Mouse (Mus musculus): ENCODE results near the gene Myrf. TPM values are rescaled to one million over a fixed set of nuclear protein-coding genes. Genes with fewer than 3 reads are reported as not detected.

The Myrf gene
- polyA plus RNA-seq, 1 experiment from 2014 or later = 1.5 TPM

GRCm38 (mm10) chr19:10274056-10274455 lies 33.5 kb upstream of the Myrf start:
- WGBS = 43% methylated on average over 5 of the region's 5 CpGs
- peaks cover 33% of the 10 kb centered on the region for H3K27me3 ChIP-seq
- no peak overlapping the region for H3K4me2 ChIP-seq (replicated peaks)
- H3K36me3 ChIP-seq = no peaks in the 10 kb centered on the region
- no peak for ATAC-seq (ENCODE audit: low FRiP score, low read depth)
- H3K4me1 ChIP-seq = peaks cover 48% of the 10 kb centered on the region
- 0 out of 2 replicates have a peak overlapping the region, but pooled peaks have one; percentile 11 for H3K9ac ChIP-seq (replicated peaks)
- no peak overlapping the region for H3K4me3 ChIP-seq
- no peaks in the 10 kb centered on the region for H3K9me3 ChIP-seq
- no peak overlapping the region for H3K27ac ChIP-seq (replicated peaks)

- peak overlapping the region; percentile 34 for H3K4me2 ChIP-seq (replicated peaks)
- WGBS = 37% methylated on average over 11 of the region's 11 CpGs
- H3K9ac ChIP-seq (replicated peaks) = no peak overlapping the region
- H3K27me3 ChIP-seq = peaks cover 20% of the 10 kb centered on the region
- peak; percentile 59 for ATAC-seq (ENCODE audit: low FRiP score, low read depth)
- H3K9me3 ChIP-seq = no peaks in the 10 kb centered on the region
- no peak overlapping the region; the same call in 1 of the 2 replicates for H3K27ac ChIP-seq (replicated peaks)
- no peaks in the 10 kb centered on the region for H3K36me3 ChIP-seq
- no peak overlapping the region for H3K4me3 ChIP-seq
- H3K4me1 ChIP-seq = peaks cover 35% of the 10 kb centered on the region
Observed at GRCm38 (mm10) chr19:10272746-10273145, 32.2 kb upstream of the Myrf start.

- Histone ChIP-seq H3K27me3 (peaks cover 25% of the 10 kb centered on the region), H3K9me3 (no peaks in the 10 kb centered on the region), H3K36me3 (no peaks in the 10 kb centered on the region), H3K27ac (replicated peaks) (no peak overlapping the region), H3K4me3 (no peak overlapping the region), H3K4me1 (peaks cover 32% of the 10 kb centered on the region), H3K4me2 (replicated peaks) (no peak overlapping the region), H3K9ac (replicated peaks) (no peak overlapping the region)
- ATAC-seq (ENCODE audit: low FRiP score, low read depth) = no peak
- 90% methylated on average over 7 of the region's 7 CpGs for WGBS
Observed at GRCm38 (mm10) chr19:10271592-10271991, 31.0 kb upstream of the Myrf start.

GRCm38 (mm10) chr19:10270356-10270755 lies 29.8 kb upstream of the Myrf start:
- H3K4me3 ChIP-seq = no peak overlapping the region
- no peak overlapping the region for H3K9ac ChIP-seq (replicated peaks)
- no peak overlapping the region for H3K4me2 ChIP-seq (replicated peaks)
- H3K27me3 ChIP-seq = peaks cover 18% of the 10 kb centered on the region
- no peaks in the 10 kb centered on the region for H3K9me3 ChIP-seq
- H3K4me1 ChIP-seq = peaks cover 28% of the 10 kb centered on the region
- H3K36me3 ChIP-seq = no peaks in the 10 kb centered on the region
- WGBS = 88% methylated on average over 5 of the region's 5 CpGs
- H3K27ac ChIP-seq (replicated peaks) = no peak overlapping the region
- ATAC-seq (ENCODE audit: low FRiP score, low read depth) = no peak

GRCm38 (mm10) chr19:10268851-10269250 lies 28.3 kb upstream of the Myrf start:
- H3K4me3 ChIP-seq = no peak overlapping the region
- no peak overlapping the region for H3K4me2 ChIP-seq (replicated peaks)
- 83% methylated on average over 15 of the region's 15 CpGs for WGBS
- no peak overlapping the region for H3K27ac ChIP-seq (replicated peaks)
- no peak overlapping the region for H3K9ac ChIP-seq (replicated peaks)
- H3K36me3 ChIP-seq = no peaks in the 10 kb centered on the region
- 0 out of 2 replicates have a peak, but pooled peaks cover 16% of the 10 kb centered on the region for H3K27me3 ChIP-seq
- H3K4me1 ChIP-seq = peaks cover 23% of the 10 kb centered on the region
- H3K9me3 ChIP-seq = no peaks in the 10 kb centered on the region
- no peak for ATAC-seq (ENCODE audit: low FRiP score, low read depth)

- 90% methylated on average over 10 of the region's 10 CpGs for WGBS
- Histone ChIP-seq H3K27ac (replicated peaks) (no peak overlapping the region), H3K9me3 (no peaks in the 10 kb centered on the region), H3K27me3 (peaks cover 20% of the 10 kb centered on the region; the same call in 1 of the 2 replicates), H3K4me2 (replicated peaks) (no peak overlapping the region), H3K36me3 (no peaks in the 10 kb centered on the region), H3K9ac (replicated peaks) (no peak overlapping the region), H3K4me1 (peaks cover 14% of the 10 kb centered on the region), H3K4me3 (no peak overlapping the region)
- ATAC-seq (ENCODE audit: low FRiP score, low read depth) = no peak
Observed at GRCm38 (mm10) chr19:10267953-10268352, 27.4 kb upstream of the Myrf start.

GRCm38 (mm10) chr19:10267057-10267456 lies 26.5 kb upstream of the Myrf start:
- Histone ChIP-seq H3K27me3 (peaks cover 20% of the 10 kb centered on the region; the same call in 1 of the 2 replicates), H3K9ac (replicated peaks) (no peak overlapping the region), H3K36me3 (no peaks in the 10 kb centered on the region), H3K9me3 (no peaks in the 10 kb centered on the region), H3K27ac (replicated peaks) (no peak overlapping the region), H3K4me3 (no peak overlapping the region), H3K4me1 (peaks cover 9% of the 10 kb centered on the region), H3K4me2 (replicated peaks) (no peak overlapping the region)
- ATAC-seq (ENCODE audit: low FRiP score, low read depth) = peak; percentile 20; the same call in 1 of the 2 replicates
- WGBS = 21% methylated on average over 15 of the region's 15 CpGs

GRCm38 (mm10) chr19:10266196-10266850 lies 25.8 kb upstream of the Myrf start:
- Histone ChIP-seq H3K4me3 (no peak overlapping the region), H3K27ac (replicated peaks) (0 out of 2 replicates have a peak overlapping the region, but pooled peaks have one; percentile 25), H3K9me3 (no peaks in the 10 kb centered on the region), H3K27me3 (peaks cover 20% of the 10 kb centered on the region; the same call in 1 of the 2 replicates), H3K4me1 (peaks cover 9% of the 10 kb centered on the region), H3K36me3 (no peaks in the 10 kb centered on the region), H3K9ac (replicated peaks) (no peak overlapping the region), H3K4me2 (replicated peaks) (no peak overlapping the region)
- 29% methylated on average over 14 of the region's 14 CpGs for WGBS
- no peak for ATAC-seq (ENCODE audit: low FRiP score, low read depth)

- peaks cover 7% of the 10 kb centered on the region; the same call in 1 of the 2 replicates for H3K27me3 ChIP-seq
- H3K9me3 ChIP-seq = no peaks in the 10 kb centered on the region
- H3K36me3 ChIP-seq = no peaks in the 10 kb centered on the region
- 73% methylated on average over 7 of the region's 7 CpGs for WGBS
- no peaks in the 10 kb centered on the region for H3K4me1 ChIP-seq
- H3K4me3 ChIP-seq = no peak overlapping the region
- ATAC-seq (ENCODE audit: low FRiP score, low read depth) = no peak
- no peak overlapping the region for H3K9ac ChIP-seq (replicated peaks)
- no peak overlapping the region for H3K27ac ChIP-seq (replicated peaks)
- no peak overlapping the region for H3K4me2 ChIP-seq (replicated peaks)
Observed at GRCm38 (mm10) chr19:10261369-10261768, 20.8 kb upstream of the Myrf start.

- ATAC-seq (ENCODE audit: low FRiP score, low read depth) = peak; percentile 59
- 23% methylated on average over 6 of the region's 6 CpGs for WGBS
Observed at GRCm38 (mm10) chr19:10258279-10259011, 17.9 kb upstream of the Myrf start.

GRCm38 (mm10) chr19:10248128-10248527 lies 7.6 kb upstream of the Myrf start:
- no peak overlapping the region for H3K27ac ChIP-seq (replicated peaks)
- no peak overlapping the region for H3K4me3 ChIP-seq
- H3K27me3 ChIP-seq = peaks cover 11% of the 10 kb centered on the region; the same call in 1 of the 2 replicates
- peaks cover 3% of the 10 kb centered on the region for H3K4me1 ChIP-seq
- no peak overlapping the region for H3K4me2 ChIP-seq (replicated peaks)
- WGBS = 62% methylated on average over 20 of the region's 20 CpGs
- H3K9ac ChIP-seq (replicated peaks) = no peak overlapping the region
- H3K9me3 ChIP-seq = no peaks in the 10 kb centered on the region
- H3K36me3 ChIP-seq = 0 out of 2 replicates have a peak, but pooled peaks cover 4% of the 10 kb centered on the region
- ATAC-seq (ENCODE audit: low FRiP score, low read depth) = no peak

More at GRCm38 (mm10) chr19:10258279-10259011, 17.9 kb upstream of the Myrf start:
- Histone ChIP-seq H3K4me3 (no peak overlapping the region), H3K4me2 (replicated peaks) (no peak overlapping the region), H3K27me3 (peaks cover 4% of the 10 kb centered on the region; the same call in 1 of the 2 replicates), H3K4me1 (no peaks in the 10 kb centered on the region), H3K9ac (replicated peaks) (no peak overlapping the region), H3K9me3 (no peaks in the 10 kb centered on the region), H3K27ac (replicated peaks) (no peak overlapping the region), H3K36me3 (no peaks in the 10 kb centered on the region)

- H3K4me3 ChIP-seq = no peak overlapping the region
- H3K9ac ChIP-seq (replicated peaks) = no peak overlapping the region
- H3K9me3 ChIP-seq = no peaks in the 10 kb centered on the region
- H3K4me1 ChIP-seq = peaks cover 9% of the 10 kb centered on the region
- ATAC-seq (ENCODE audit: low FRiP score, low read depth) = no peak
- no peak overlapping the region for H3K27ac ChIP-seq (replicated peaks)
- H3K27me3 ChIP-seq = peaks cover 11% of the 10 kb centered on the region; the same call in 1 of the 2 replicates
- 0 out of 2 replicates have a peak, but pooled peaks cover 4% of the 10 kb centered on the region for H3K36me3 ChIP-seq
- WGBS = 56% methylated on average over 6 of the region's 6 CpGs
- H3K4me2 ChIP-seq (replicated peaks) = no peak overlapping the region
Observed at GRCm38 (mm10) chr19:10247165-10247564, 6.6 kb upstream of the Myrf start.

All from midbrain, embryonic 12.5 days (tissue).